Mouse (Mus musculus) hindbrain, embryonic 15.5 days (tissue): ENCODE measurements around the gene Metrnl. TPM values are rescaled to one million over a fixed set of nuclear protein-coding genes. Genes with fewer than 3 reads are reported as not detected.

Source experiments
- ATAC-seq: fragments of 200-750 bp; cut with Nextera tagmentation; 2 replicates; pipeline ENCODE4 v1.8.0; 2017; ENCODE audit warnings: low read depth, moderate number of reproducible peaks, moderate TSS enrichment; ENCODE audit not compliant: low FRiP score
- H3K27ac ChIP-seq: fragments of 300-500 bp; sonication (generic); replicated peaks from 2 replicates; pipeline ENCODE4 v1.5.1; 2015; ENCODE audit warnings: mild to moderate bottlenecking, inconsistent platforms
- H3K27me3 ChIP-seq: fragments of 300-500 bp; sonication (generic); 2 replicates; pipeline ENCODE4 v1.6.1; 2015; ENCODE audit warnings: control low read depth, inconsistent platforms
- H3K36me3 ChIP-seq: fragments of 300-500 bp; sonication (generic); 2 replicates; pipeline ENCODE4 v1.6.1; 2015; ENCODE audit warnings: control low read depth, inconsistent platforms
- H3K4me1 ChIP-seq: fragments of 300-500 bp; sonication (generic); replicated peaks from 2 replicates; pipeline ENCODE4 v1.6.1; 2015; ENCODE audit warnings: control low read depth, inconsistent platforms
- H3K4me2 ChIP-seq: fragments of 300-500 bp; sonication (generic); 2 replicates; pipeline ENCODE4 v1.6.1; 2015; ENCODE audit warnings: moderate library complexity, mild to moderate bottlenecking, inconsistent platforms
- H3K4me3 ChIP-seq: fragments of 300-500 bp; sonication (generic); 2 replicates; pipeline ENCODE4 v1.5.1; 2015; ENCODE audit warnings: mild to moderate bottlenecking, inconsistent platforms
- H3K9ac ChIP-seq: fragments of 300-500 bp; sonication (generic); 2 replicates; pipeline ENCODE4 v1.6.1; 2015; ENCODE audit warnings: inconsistent platforms
- H3K9me3 ChIP-seq: fragments of 300-500 bp; sonication (generic); 2 replicates; pipeline ENCODE4 v1.6.1; 2016; ENCODE audit warnings: control low read depth, inconsistent platforms
- WGBS: fragments of 180-500 bp; shearing (Covaris S2); methylation state at CpG from one replicate; pipeline ENCODE4 v1.1.7; 2015; 5-methylcytosine and 5-hydroxymethylcytosine counted together
- polyA plus RNA-seq: library from polyadenylated mRNA; unstranded; fragments of >200 nt; fragmentation: Nextera tagmentation; extraction: Ambion mirVana; gene quantifications from 2 replicates; pipeline ENCODE4 v1.2.1, GENCODE M21; 2015

Metrnl gene
- polyA plus RNA-seq, 1 experiment from 2014 or later, result 23.0 TPM

DNA sequence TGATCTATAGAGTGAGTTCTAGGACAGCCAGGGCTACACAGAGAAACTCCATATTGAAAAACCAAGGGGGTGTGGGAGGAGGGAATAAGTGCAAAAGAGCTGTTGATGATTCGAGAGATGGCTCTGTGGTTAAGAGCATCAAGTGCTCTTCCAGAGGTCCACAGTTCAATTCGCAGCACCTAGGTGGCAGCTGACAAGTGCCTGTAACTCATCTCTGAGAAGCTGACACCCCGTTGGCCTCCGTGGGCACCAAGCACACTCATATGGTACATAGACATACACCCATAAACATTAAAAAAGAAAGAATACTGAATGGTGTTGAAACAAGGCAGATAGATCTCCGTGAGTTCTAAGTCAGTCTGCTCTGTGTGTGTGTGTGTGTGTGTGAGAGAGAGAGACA, 32.6 kb upstream of the Metrnl start:
- Histone ChIP-seq H3K4me1 (peaks cover 9% of the 10 kb centered on the region), H3K4me3 (no peak overlapping the region), H3K27me3 (no peaks in the 10 kb centered on the region), H3K27ac (no peak overlapping the region), H3K4me2 (no peak overlapping the region), H3K36me3 (no peaks in the 10 kb centered on the region), H3K9me3 (no peaks in the 10 kb centered on the region), H3K9ac (no peak overlapping the region)
- 98% methylated on average over 5 of the region's 5 CpGs for WGBS
- no peak for ATAC-seq

DNA sequence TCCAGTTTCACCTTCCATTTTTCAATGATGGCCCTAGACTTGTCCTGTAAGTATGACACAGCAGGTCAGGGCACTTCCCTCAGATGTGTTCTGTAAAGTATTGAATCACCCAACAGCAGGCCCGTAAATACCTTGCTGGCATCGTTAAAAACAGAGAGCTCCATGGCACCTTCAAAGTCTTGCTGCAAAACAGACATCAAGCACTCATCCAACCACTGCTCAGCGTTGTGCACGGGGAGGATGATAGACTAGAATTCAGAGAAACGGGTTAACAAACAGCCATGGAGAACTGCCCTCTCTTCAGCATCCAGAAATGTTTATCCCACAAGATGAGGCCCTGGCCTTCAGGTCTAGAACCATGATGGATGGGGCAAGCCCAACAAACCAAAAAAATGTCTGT, 30.4 kb upstream of the Metrnl start:
- Histone ChIP-seq H3K36me3 (no peaks in the 10 kb centered on the region), H3K4me3 (no peak overlapping the region), H3K27ac (no peak overlapping the region), H3K4me1 (peaks cover 12% of the 10 kb centered on the region), H3K27me3 (no peaks in the 10 kb centered on the region), H3K9ac (no peak overlapping the region), H3K9me3 (no peaks in the 10 kb centered on the region), H3K4me2 (no peak overlapping the region)
- 95% methylated on average over 5 of the region's 5 CpGs for WGBS
- ATAC-seq, result no peak

DNA sequence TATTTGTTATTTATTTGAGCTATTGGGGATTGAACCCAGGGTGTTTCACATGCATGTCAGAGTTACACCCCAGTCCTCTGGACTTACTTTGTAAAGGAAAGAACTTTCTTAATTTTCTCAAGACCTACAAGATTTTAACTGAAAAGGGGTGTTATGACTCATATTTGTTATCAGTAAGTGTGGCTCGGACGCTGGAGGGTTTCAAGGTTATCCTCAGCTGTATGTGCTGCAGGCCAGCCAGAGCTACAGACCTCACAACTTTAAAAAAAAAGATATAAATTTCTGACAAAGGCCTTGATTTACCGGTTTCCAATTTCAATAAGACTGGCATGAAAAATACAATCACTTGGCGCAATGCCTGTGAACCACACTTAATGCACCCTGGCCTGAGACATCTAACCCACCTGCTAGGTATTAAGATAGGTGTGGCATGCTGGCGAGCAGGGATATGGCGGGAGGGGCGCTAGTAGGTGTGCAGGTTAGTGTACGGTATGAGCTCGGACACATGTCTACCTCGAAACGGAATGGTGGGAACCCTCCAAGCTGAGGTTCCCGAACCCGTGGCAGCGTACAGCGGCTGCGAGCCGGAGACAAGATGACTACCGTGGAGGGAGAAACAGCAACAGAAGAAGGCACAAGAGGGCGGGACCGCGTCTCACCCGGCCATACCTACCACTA, 28.9 kb upstream of the Metrnl start:
- Histone ChIP-seq H3K4me3 (peak overlapping the region; percentile 88), H3K27me3 (no peaks in the 10 kb centered on the region), H3K9me3 (no peaks in the 10 kb centered on the region), H3K27ac (peak overlapping the region; percentile 97), H3K4me1 (peaks cover 12% of the 10 kb centered on the region), H3K36me3 (no peaks in the 10 kb centered on the region), H3K9ac (peak overlapping the region; percentile 89), H3K4me2 (peak overlapping the region; percentile 78)
- WGBS, result 5% methylated on average over 22 of the region's 22 CpGs
- peak; percentile 65 for ATAC-seq

DNA sequence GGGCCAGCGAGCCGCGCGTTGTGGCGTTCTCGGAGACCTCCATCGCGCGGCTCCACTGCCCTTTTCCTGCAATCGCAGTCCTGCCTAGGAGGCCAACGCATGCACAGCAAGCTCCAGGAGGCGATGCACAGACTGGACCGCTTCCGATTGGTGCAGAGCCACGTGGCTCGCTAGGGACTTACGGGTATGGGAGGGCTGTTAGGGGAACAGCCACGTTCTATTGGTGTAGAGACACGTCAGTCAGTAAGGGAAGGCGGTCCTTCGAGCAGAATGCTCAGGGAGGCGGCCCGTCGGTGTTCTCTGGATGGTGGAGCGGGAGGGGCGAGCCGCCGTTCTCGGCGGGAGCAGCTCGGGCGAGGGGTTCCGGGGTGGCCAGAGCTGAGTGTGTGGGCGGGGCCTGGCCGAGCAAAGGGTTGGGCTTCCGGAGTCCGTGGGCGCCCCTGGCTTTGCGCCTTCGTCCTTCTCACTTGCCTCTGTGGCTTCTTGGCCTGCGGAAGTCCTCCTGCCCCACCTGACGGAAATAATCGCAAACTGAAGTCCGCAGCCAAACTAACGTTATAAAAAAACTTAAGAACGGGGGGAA, 28.3 kb upstream of the Metrnl start, which contains the start of gene B3gntl1:
Gene B3gntl1 (minus strand): TSS at position 164 of the 583 bp plus-strand sequence.
- Histone ChIP-seq H3K4me2 (peak within 1 kb of the TSS; percentile 78), H3K4me3 (peak within 1 kb of the TSS; percentile 88), H3K27ac (peak within 1 kb of the TSS; percentile 97), H3K9ac (peak within 1 kb of the TSS; percentile 89), H3K36me3 (no peaks in the 10 kb centered on the region), H3K4me1 (peaks cover 12% of the 10 kb centered on the region), H3K27me3 (no peaks in the 10 kb centered on the region), H3K9me3 (no peaks in the 10 kb centered on the region)
- peak; percentile 100 for ATAC-seq
- under 1% methylated on average over 45 of the region's 46 CpGs for WGBS

DNA sequence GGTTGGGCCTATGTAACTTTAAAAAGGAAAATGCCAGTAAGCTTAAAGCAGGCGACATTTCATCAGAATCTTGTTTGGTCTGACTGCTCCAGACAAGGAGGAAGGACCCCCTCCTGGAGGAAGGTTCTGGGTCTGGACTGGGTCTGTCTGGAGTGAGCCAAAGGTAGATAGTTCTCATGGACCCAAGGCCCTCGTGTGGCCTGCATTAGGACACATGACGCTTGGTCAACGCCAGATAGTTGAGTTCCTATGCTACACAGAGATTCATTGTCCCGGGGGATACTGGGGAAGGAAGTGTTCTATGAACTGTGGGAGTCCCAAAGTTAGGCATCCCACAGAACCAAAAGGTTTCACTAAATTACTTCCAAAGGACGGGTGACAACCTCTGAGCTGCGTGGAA, 27.7 kb upstream of the Metrnl start:
- H3K9ac ChIP-seq, result peak overlapping the region; percentile 49
- WGBS, result 72% methylated on average over 7 of the region's 7 CpGs
- peak overlapping the region; percentile 78 for H3K4me2 ChIP-seq
- peaks cover 12% of the 10 kb centered on the region for H3K4me1 ChIP-seq
- H3K36me3 ChIP-seq, result no peaks in the 10 kb centered on the region
- no peaks in the 10 kb centered on the region for H3K27me3 ChIP-seq
- ATAC-seq, result 0 out of 2 replicates have a peak, but pooled peaks have one; percentile 1
- H3K9me3 ChIP-seq, result no peaks in the 10 kb centered on the region
- peak overlapping the region; percentile 97 for H3K27ac ChIP-seq
- peak overlapping the region; percentile 88 for H3K4me3 ChIP-seq

GRCm38 (mm10) chr11:121676836-121677235, 24.5 kb upstream of the Metrnl start:
- H3K4me2 ChIP-seq, result no peak overlapping the region
- no peak overlapping the region for H3K4me3 ChIP-seq
- no peaks in the 10 kb centered on the region for H3K9me3 ChIP-seq
- H3K9ac ChIP-seq, result no peak overlapping the region
- peaks cover 12% of the 10 kb centered on the region for H3K4me1 ChIP-seq
- WGBS, result 96% methylated on average over 2 of the region's 2 CpGs
- ATAC-seq, result no peak
- no peak overlapping the region for H3K27ac ChIP-seq
- no peaks in the 10 kb centered on the region for H3K27me3 ChIP-seq
- no peaks in the 10 kb centered on the region for H3K36me3 ChIP-seq

DNA sequence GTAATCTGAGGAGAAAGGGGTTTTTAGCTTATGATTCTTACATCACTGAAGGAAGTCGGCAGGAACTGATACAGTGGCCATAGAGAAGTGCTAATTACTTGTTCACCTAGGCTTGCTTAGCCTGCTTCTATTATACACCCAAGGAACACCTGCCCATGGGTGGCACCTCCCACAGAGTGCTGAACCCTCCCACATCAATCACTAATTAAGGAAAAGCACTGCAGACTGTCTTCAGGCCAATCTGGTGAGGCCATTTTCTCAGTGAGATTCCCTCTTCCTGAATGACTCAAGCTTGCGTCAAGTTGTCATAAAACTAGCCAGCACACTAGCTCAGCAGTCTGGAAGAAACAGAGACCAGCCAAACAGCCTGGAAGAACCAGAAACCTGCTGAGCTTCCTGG, 21.8 kb upstream of the Metrnl start:
- Histone ChIP-seq H3K36me3 (no peaks in the 10 kb centered on the region), H3K9ac (no peak overlapping the region), H3K4me1 (no peaks in the 10 kb centered on the region), H3K27me3 (no peaks in the 10 kb centered on the region), H3K4me3 (no peak overlapping the region), H3K9me3 (no peaks in the 10 kb centered on the region), H3K27ac (no peak overlapping the region), H3K4me2 (no peak overlapping the region)
- WGBS, result 86% methylated on average over 2 of the region's 2 CpGs
- ATAC-seq, result no peak

DNA sequence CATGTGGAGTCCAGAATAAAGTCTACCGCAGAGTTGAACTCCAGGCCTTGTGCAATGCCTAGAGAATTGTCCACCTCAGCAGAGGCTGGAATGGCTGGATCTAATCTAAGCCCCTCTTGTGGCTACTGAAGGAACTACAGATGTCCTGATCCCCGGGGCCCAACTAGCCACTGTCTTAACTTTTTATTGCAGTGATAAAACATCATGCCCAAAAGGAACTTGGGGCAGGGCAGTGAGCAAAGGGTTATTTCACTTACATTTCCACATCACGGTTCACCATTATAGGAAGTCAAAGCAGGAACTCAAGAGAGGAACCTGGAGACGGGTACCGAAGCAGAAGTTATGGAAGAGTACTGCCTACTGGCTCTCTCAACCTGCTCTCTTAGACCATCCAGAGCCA, 20.6 kb upstream of the Metrnl start:
- Histone ChIP-seq H3K4me1 (no peaks in the 10 kb centered on the region), H3K9me3 (no peaks in the 10 kb centered on the region), H3K4me3 (no peak overlapping the region), H3K36me3 (no peaks in the 10 kb centered on the region), H3K4me2 (no peak overlapping the region), H3K27ac (no peak overlapping the region), H3K27me3 (no peaks in the 10 kb centered on the region), H3K9ac (no peak overlapping the region)
- WGBS, result 79% methylated on average over 5 of the region's 5 CpGs
- ATAC-seq, result no peak

GRCm38 (mm10) chr11:121683243-121683642, 18.1 kb upstream of the Metrnl start:
- Histone ChIP-seq H3K27me3 (no peaks in the 10 kb centered on the region), H3K9ac (no peak overlapping the region), H3K4me3 (no peak overlapping the region), H3K4me2 (no peak overlapping the region), H3K9me3 (no peaks in the 10 kb centered on the region), H3K4me1 (no peaks in the 10 kb centered on the region), H3K36me3 (no peaks in the 10 kb centered on the region), H3K27ac (peak overlapping the region; percentile 42; the same call in 1 of the 2 replicates)
- ATAC-seq, result peak; percentile 82
- 54% methylated on average over 3 of the region's 3 CpGs for WGBS

DNA sequence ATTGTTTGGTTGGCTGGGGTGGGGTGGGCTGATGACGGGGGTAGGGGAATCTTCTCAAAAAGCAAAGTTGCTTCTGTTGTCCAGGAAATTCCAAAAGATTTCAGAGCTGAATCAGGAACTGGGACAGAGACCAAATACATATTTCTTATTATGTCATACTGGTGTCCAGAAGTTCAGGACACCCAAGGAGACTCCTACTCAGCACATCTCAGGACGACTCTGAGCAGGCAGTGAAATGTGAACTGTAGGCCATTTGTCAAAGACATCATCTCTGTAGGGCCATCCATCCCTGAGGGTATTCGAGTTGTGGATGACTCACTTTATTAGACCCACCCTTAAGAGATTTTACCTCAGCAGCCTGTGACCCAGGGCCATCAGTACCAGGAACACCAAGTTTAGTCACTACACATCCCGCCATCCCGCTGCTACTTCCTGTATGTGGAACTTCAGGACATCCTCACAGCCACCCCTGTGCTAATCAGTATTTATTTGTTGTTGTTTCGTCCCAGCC, 15.8 kb upstream of the Metrnl start:
- Histone ChIP-seq H3K9me3 (no peaks in the 10 kb centered on the region), H3K9ac (no peak overlapping the region), H3K27ac (no peak overlapping the region), H3K27me3 (no peaks in the 10 kb centered on the region), H3K4me1 (no peaks in the 10 kb centered on the region), H3K36me3 (no peaks in the 10 kb centered on the region), H3K4me3 (no peak overlapping the region), H3K4me2 (no peak overlapping the region)
- no peak for ATAC-seq
- WGBS, result 81% methylated on average over 6 of the region's 6 CpGs

DNA sequence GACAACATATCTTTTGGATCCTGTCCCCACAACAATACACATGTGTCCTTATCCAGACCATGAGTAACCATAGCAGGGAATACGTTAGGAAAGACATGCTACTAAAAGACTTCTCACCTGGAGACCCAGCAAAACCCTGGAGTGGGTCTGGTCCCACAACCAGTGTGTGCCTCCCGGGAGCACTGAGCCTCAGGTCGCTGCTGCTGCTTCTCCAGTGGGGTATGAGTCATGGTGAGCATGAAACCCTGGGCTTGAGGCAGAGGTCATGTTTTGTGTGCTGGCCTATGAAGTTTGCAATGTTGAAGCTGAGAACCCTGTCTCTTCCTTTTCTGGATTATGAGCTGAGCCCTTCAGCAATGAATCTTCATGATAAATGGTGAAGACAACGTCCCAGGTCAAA, 15.3 kb upstream of the Metrnl start:
- no peaks in the 10 kb centered on the region for H3K36me3 ChIP-seq
- 84% methylated on average over 4 of the region's 4 CpGs for WGBS
- H3K27me3 ChIP-seq, result no peaks in the 10 kb centered on the region
- no peak for ATAC-seq
- H3K4me2 ChIP-seq, result no peak overlapping the region
- no peak overlapping the region for H3K4me3 ChIP-seq
- H3K9ac ChIP-seq, result no peak overlapping the region
- no peaks in the 10 kb centered on the region for H3K9me3 ChIP-seq
- H3K4me1 ChIP-seq, result no peaks in the 10 kb centered on the region
- no peak overlapping the region for H3K27ac ChIP-seq

DNA sequence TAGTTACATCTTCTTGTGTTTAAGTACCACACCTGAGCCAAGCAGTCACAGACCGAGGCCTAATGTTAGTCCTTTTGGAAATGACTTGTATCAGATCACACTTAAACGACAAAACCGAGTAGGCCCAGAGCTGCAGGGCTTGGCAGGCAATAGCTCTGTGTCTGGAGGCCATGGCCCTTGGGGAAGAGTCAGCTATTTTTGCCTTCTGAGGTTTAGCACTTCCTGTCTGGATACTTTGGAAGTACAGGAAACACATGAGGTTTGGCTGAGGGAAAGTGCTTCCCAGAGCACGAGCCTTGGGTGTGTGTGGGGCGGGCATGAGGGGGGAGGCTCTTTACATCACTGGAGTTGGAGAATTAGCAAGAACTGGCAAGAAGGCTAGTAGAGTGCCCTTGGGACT, 14.7 kb upstream of the Metrnl start:
- Histone ChIP-seq H3K27me3 (no peaks in the 10 kb centered on the region), H3K4me1 (no peaks in the 10 kb centered on the region), H3K9ac (no peak overlapping the region), H3K9me3 (no peaks in the 10 kb centered on the region), H3K27ac (no peak overlapping the region), H3K4me2 (no peak overlapping the region), H3K36me3 (no peaks in the 10 kb centered on the region), H3K4me3 (no peak overlapping the region)
- 86% methylated on average over 5 of the region's 5 CpGs for WGBS
- ATAC-seq, result no peak
